Mouse (Mus musculus): ENCODE measurements around the gene Slamf1. TPM values are rescaled to one million over a fixed set of nuclear protein-coding genes. Genes with fewer than 3 reads are reported as not detected.

The Slamf1 gene
- total and polyA plus RNA-seq, 3 experiments = 0.73 to 1.3 TPM; not detected in 1

- 0 out of 4 replicates have a peak, but pooled peaks of 1 of the 2 experiments have one; percentile 21 for TF ChIP-seq EP300 (IDR thresholded peaks at IDR 0.05; ENCODE audit: low read depth in 1 of 2, low read length in 2 of 2)
- no peak for TF ChIP-seq POLR2AphosphoS5 (IDR thresholded peaks at IDR 0.05; ENCODE audit: borderline replicate concordance, low read depth, low read length)
- no peak for TF ChIP-seq GABPA (IDR thresholded peaks at IDR 0.05; ENCODE audit: low read depth, low read length)
- TF ChIP-seq HCFC1 (IDR thresholded peaks at IDR 0.05; ENCODE audit: low read depth, low read length) = no peak
- TF ChIP-seq RCOR1 (IDR thresholded peaks at IDR 0.05; ENCODE audit: low read depth, low read length) = peak; percentile 69
- TF ChIP-seq CTCF (IDR thresholded peaks at IDR 0.05 in 2 of 3, conservative IDR thresholded peaks at IDR 0.05 in 1 of 3; ENCODE audit: control insufficient read depth in 1 of 3, insufficient read depth in 1 of 3, low read depth in 2 of 3, low read length in 3 of 3, poor library complexity in 1 of 3, severe bottlenecking in 1 of 3) = no peak
- TF ChIP-seq SIN3A (IDR thresholded peaks at IDR 0.05; ENCODE audit: low read length) = no peak
- no peak for TF ChIP-seq NRF1 (IDR thresholded peaks at IDR 0.05; ENCODE audit: insufficient read depth, low read depth, low read length, poor library complexity, severe bottlenecking)
- TF ChIP-seq MAZ (IDR thresholded peaks at IDR 0.05; ENCODE audit: low read depth, low read length) = no peak
- TF ChIP-seq CHD2 (IDR thresholded peaks at IDR 0.05; ENCODE audit: low read length) = no peak
- TF ChIP-seq ZNF384 (IDR thresholded peaks at IDR 0.05; ENCODE audit: low read depth, low read length) = no peak
- Histone ChIP-seq H3K79me2 (ENCODE audit: control insufficient read depth, insufficient read depth, low read length, poor library complexity) (no peaks in the 10 kb centered on the region), H3K27me3 (ENCODE audit: control insufficient read depth in 1 of 2, insufficient read depth in 2 of 2, low read length in 2 of 2) (no peaks in the 10 kb centered on the region), H3K9ac (ENCODE audit: control insufficient read depth, low read depth, low read length, poor library complexity, severe bottlenecking) (no peak overlapping the region), H3K27ac (ENCODE audit: control insufficient read depth, low read depth, low read length) (no peak overlapping the region), H3K4me3 (ENCODE audit: control insufficient read depth in 1 of 2, insufficient read depth in 1 of 2, low read depth in 2 of 2, low read length in 2 of 2) (no peak overlapping the region), H3K36me3 (ENCODE audit: control insufficient read depth in 1 of 2, insufficient read depth in 2 of 2, low read length in 2 of 2) (peaks cover 0 to 26% of the 10 kb centered on the region in 2 experiments; a peak in 2 of 4 replicates), H3K9me3 (replicated peaks; ENCODE audit: insufficient read depth, low read length) (no peaks in the 10 kb centered on the region), H3K4me1 (ENCODE audit: control insufficient read depth in 1 of 2, insufficient read depth in 2 of 2, low read length in 2 of 2) (peaks cover 7 to 27% of the 10 kb centered on the region in 2 experiments)
- DNase-seq (ENCODE audit: low read depth, low spot score) = peak; percentile 27
Observed at GRCm38 (mm10) chr1:171796185-171796584, 29.3 kb downstream of the Slamf1 start.

- no peak for TF ChIP-seq USF2 (IDR thresholded peaks at IDR 0.05; ENCODE audit: borderline replicate concordance in 1 of 2, insufficient read depth in 1 of 2, low read depth in 1 of 2, low read length in 2 of 2)
- TF ChIP-seq KAT2A (conservative IDR thresholded peaks at IDR 0.05; ENCODE audit: low read depth, low read length) = no peak
- TF ChIP-seq NRF1 (IDR thresholded peaks at IDR 0.05; ENCODE audit: insufficient read depth, low read depth, low read length, poor library complexity, severe bottlenecking) = no peak
- no peak for TF ChIP-seq CTCF (IDR thresholded peaks at IDR 0.05 in 2 of 3, conservative IDR thresholded peaks at IDR 0.05 in 1 of 3; ENCODE audit: control insufficient read depth in 1 of 3, insufficient read depth in 1 of 3, low read depth in 2 of 3, low read length in 3 of 3, poor library complexity in 1 of 3, severe bottlenecking in 1 of 3)
- peak; percentile 61 for TF ChIP-seq GATA1 (IDR thresholded peaks at IDR 0.05; ENCODE audit: low read depth, low read length)
- 0 out of 2 replicates have a peak, but pooled peaks have one; percentile 31 for TF ChIP-seq TBP (IDR thresholded peaks at IDR 0.05; ENCODE audit: low read depth, low read length)
- no peak for TF ChIP-seq MAZ (IDR thresholded peaks at IDR 0.05; ENCODE audit: low read depth, low read length)
- TF ChIP-seq POLR2AphosphoS2 (IDR thresholded peaks at IDR 0.05; ENCODE audit: low read length) = no peak
- no peak for TF ChIP-seq MXI1 (IDR thresholded peaks at IDR 0.05; ENCODE audit: low read depth, low read length)
- 0 out of 2 replicates have a peak, but pooled peaks have one; percentile 27 for TF ChIP-seq SIN3A (IDR thresholded peaks at IDR 0.05; ENCODE audit: low read length)
- peak; percentile 4; the same call in 1 of the 2 replicates for TF ChIP-seq ELF1 (IDR thresholded peaks at IDR 0.05; ENCODE audit: low read depth, low read length)
- TF ChIP-seq MEF2A (IDR thresholded peaks at IDR 0.05; ENCODE audit: extremely low read depth, insufficient replicate concordance, low read depth, low read length, poor library complexity, severe bottlenecking) = no peak
- TF ChIP-seq MYB (IDR thresholded peaks at IDR 0.05; ENCODE audit: low read depth, low read length) = no peak
- TF ChIP-seq MAFK (IDR thresholded peaks at IDR 0.05; ENCODE audit: borderline replicate concordance, low read depth, low read length) = no peak
- no peak for TF ChIP-seq ZKSCAN1 (IDR thresholded peaks at IDR 0.05; ENCODE audit: low read depth, low read length)
- TF ChIP-seq EP300 (IDR thresholded peaks at IDR 0.05; ENCODE audit: low read depth in 1 of 2, low read length in 2 of 2) = peak; percentile 45 to 68; a peak in 3 of 4 replicates
- TF ChIP-seq ZNF384 (IDR thresholded peaks at IDR 0.05; ENCODE audit: low read depth, low read length) = peak; percentile 92
- TF ChIP-seq RCOR1 (IDR thresholded peaks at IDR 0.05; ENCODE audit: low read depth, low read length) = peak; percentile 55; the same call in 1 of the 2 replicates
- TF ChIP-seq NELFE (IDR thresholded peaks at IDR 0.05; ENCODE audit: low read depth, low read length) = 0 out of 2 replicates have a peak, but pooled peaks have one; percentile 17
- 0 out of 2 replicates have a peak, but pooled peaks have one; percentile 15 for TF ChIP-seq HCFC1 (IDR thresholded peaks at IDR 0.05; ENCODE audit: low read depth, low read length)
- no peak for TF ChIP-seq UBTF (IDR thresholded peaks at IDR 0.05; ENCODE audit: borderline replicate concordance, insufficient read depth, low read depth, low read length)
- TF ChIP-seq RAD21 (IDR thresholded peaks at IDR 0.05; ENCODE audit: low read depth, low read length) = no peak
- TF ChIP-seq ETS1 (IDR thresholded peaks at IDR 0.05; ENCODE audit: low read depth, low read length) = no peak
Observed at GRCm38 (mm10) chr1:171797840-171798239, 30.9 kb downstream of the Slamf1 start.

More at GRCm38 (mm10) chr1:171797840-171798239, 30.9 kb downstream of the Slamf1 start:
- Histone ChIP-seq H3K9me3 (replicated peaks; ENCODE audit: insufficient read depth, low read length) (no peaks in the 10 kb centered on the region), H3K27me3 (ENCODE audit: control insufficient read depth in 1 of 2, insufficient read depth in 2 of 2, low read length in 2 of 2) (no peaks in the 10 kb centered on the region), H3K9ac (ENCODE audit: control insufficient read depth, low read depth, low read length, poor library complexity, severe bottlenecking) (no peak overlapping the region), H3K4me1 (ENCODE audit: control insufficient read depth in 1 of 2, insufficient read depth in 2 of 2, low read length in 2 of 2) (peaks cover 7 to 27% of the 10 kb centered on the region in 2 experiments), H3K36me3 (ENCODE audit: control insufficient read depth in 1 of 2, insufficient read depth in 2 of 2, low read length in 2 of 2) (peaks cover 0 to 26% of the 10 kb centered on the region in 2 experiments; a peak in 2 of 4 replicates), H3K79me2 (ENCODE audit: control insufficient read depth, insufficient read depth, low read length, poor library complexity) (no peaks in the 10 kb centered on the region), H3K27ac (ENCODE audit: control insufficient read depth, low read depth, low read length) (no peak overlapping the region; the same call in 1 of the 2 replicates), H3K4me3 (ENCODE audit: control insufficient read depth in 1 of 2, insufficient read depth in 1 of 2, low read depth in 2 of 2, low read length in 2 of 2) (no peak overlapping the region)
- peak; percentile 83 for DNase-seq (ENCODE audit: low read depth, low spot score)

All from MEL (cell line).